Mouse (Mus musculus): ENCODE results near the gene Mtss1l.
"Not testable (repeated sequence)": the region's sequence is repeated elsewhere in the genome, so short reads cannot be mapped to it uniquely, and the experiment has no call there.

DNA sequence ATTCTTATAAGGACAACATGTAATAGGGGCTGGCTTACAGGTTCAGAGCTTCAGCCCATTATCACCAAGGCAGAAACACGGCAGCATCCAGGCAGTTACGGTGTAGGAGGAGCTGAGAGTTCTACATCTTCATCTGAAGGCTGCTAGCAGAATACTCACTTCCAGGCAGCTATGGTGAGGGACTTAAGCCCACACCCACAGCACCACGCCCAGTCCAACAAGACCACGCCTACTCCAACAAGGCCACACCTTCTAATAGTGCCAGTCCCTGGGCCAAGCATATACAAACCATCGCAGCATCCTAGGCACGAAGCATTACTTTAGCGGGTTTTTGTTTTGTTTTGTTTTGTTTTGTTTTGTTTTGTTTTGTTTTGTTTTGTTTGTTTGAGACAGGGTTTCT lies 65.2 kb downstream of the Mtss1l start:
- TF ChIP-seq CTCF (IDR thresholded peaks at IDR 0.05; ENCODE audit: low read depth, low read length); POLR2A (IDR thresholded peaks at IDR 0.05; ENCODE audit: insufficient read depth, low read length): not testable (repeated sequence)
